Mouse (Mus musculus) mouse embryonic stem cell (cell line): Measurements from ENCODE around the gene E2f2.

Experiments used
- in situ Hi-C, 2 experiments: fragments of 300-500 bp; cut with MboI; formaldehyde crosslinking; loops; 1 replicate in 1 of 2; 3 replicates in 1 of 2; pipeline ENCODE4 v1.14.3; 2019 to 2020; ENCODE audit warnings: low sequenced_read_pairs in 2 of 2, low pct_unique_long_range_greater_than_20kb in 1 of 2, mixed read lengths in 1 of 2; ENCODE audit not compliant: unreplicated experiment in 1 of 2

E2f2 gene

GRCm38 (mm10) chr4:136172011-136172541 lies at the start of gene E2f2:
Gene E2f2, plus strand, starts transcription at chr4:136172394.
- in situ Hi-C loops, result loop anchor here in 1 of 2 experiments (25.0 kb wide), 1 partner anchor 110 kb away; the partner anchor contains the start of gene Rpl11

- in situ Hi-C loops, result no loop called here
Measured at GRCm38 (mm10) chr4:136123111-136123791, 48.9 kb upstream of the E2f2 start.

GRCm38 (mm10) chr4:136123792-136124161 lies 48.4 kb upstream of the E2f2 start:
- in situ Hi-C loops, result no loop called here

GRCm38 (mm10) chr4:136124581-136124980 lies 47.6 kb upstream of the E2f2 start:
- in situ Hi-C loops, result no loop called here

- in situ Hi-C loops, result no loop called here
Measured at GRCm38 (mm10) chr4:136125458-136125857, 46.7 kb upstream of the E2f2 start.

- in situ Hi-C loops, result no loop called here
Measured at GRCm38 (mm10) chr4:136126019-136126418, 46.2 kb upstream of the E2f2 start.

GRCm38 (mm10) chr4:136127670-136128069 lies 44.5 kb upstream of the E2f2 start:
- in situ Hi-C loops, result no loop called here

GRCm38 (mm10) chr4:136129842-136130241 lies 42.4 kb upstream of the E2f2 start:
- in situ Hi-C loops, result no loop called here

GRCm38 (mm10) chr4:136133801-136134200 lies 38.4 kb upstream of the E2f2 start:
- in situ Hi-C loops, result no loop called here

- in situ Hi-C loops, result no loop called here
Measured at GRCm38 (mm10) chr4:136134418-136134977, 37.7 kb upstream of the E2f2 start.

- in situ Hi-C loops, result no loop called here
Measured at GRCm38 (mm10) chr4:136134978-136135873, 37.0 kb upstream of the E2f2 start.

- in situ Hi-C loops, result no loop called here
Measured at GRCm38 (mm10) chr4:136135874-136136728, 36.1 kb upstream of the E2f2 start.

GRCm38 (mm10) chr4:136139326-136140110 lies 32.7 kb upstream of the E2f2 start:
- in situ Hi-C loops, result no loop called here

GRCm38 (mm10) chr4:136140327-136141250 lies 31.6 kb upstream of the E2f2 start:
- in situ Hi-C loops, result no loop called here

GRCm38 (mm10) chr4:136142267-136143192 lies 29.7 kb upstream of the E2f2 start:
- in situ Hi-C loops, result no loop called here
